Mouse (Mus musculus): ENCODE data around the gene Chodl. TPM values are rescaled to one million over a fixed set of nuclear protein-coding genes. Genes with fewer than 3 reads are reported as not detected.
A peak's percentile ranks its signal among the peaks of the same experiment; 100 is the strongest.

Chodl gene
- polyA plus RNA-seq (2015; fragmentation: Nextera tagmentation; extraction: Ambion mirVana): 1.6 and 1.8 TPM in 2 replicates

- no peak within 1 kb of the TSS for H3K27ac ChIP-seq (ENCODE audit: low read length)
- ATAC-seq (ENCODE audit: low read depth): peak; percentile 86
These were observed at the start of gene Chodl for GRCm38 (mm10) chr16:78930382-78931286. Gene Chodl, plus strand, starts transcription at chr16:78930948.

GRCm38 (mm10) chr16:78922644-78923043 lies 8.1 kb upstream of the Chodl start:
- no peak overlapping the region for H3K4me2 ChIP-seq (ENCODE audit: low read depth, low read length)
- no peak overlapping the region for H3K27ac ChIP-seq (ENCODE audit: low read length)
- ATAC-seq (ENCODE audit: low read depth): no peak
- H3K27me3 ChIP-seq (ENCODE audit: control insufficient read depth, insufficient read depth, low read depth, low read length): no peaks in the 10 kb centered on the region
- H3K36me3 ChIP-seq (ENCODE audit: control insufficient read depth, insufficient read depth, low read length): no peaks in the 10 kb centered on the region
- no peaks in the 10 kb centered on the region for H3K4me1 ChIP-seq (replicated peaks; ENCODE audit: control insufficient read depth, insufficient read depth, low read length)
- 63% methylated on average over 5 of the region's 5 CpGs for WGBS
- no peak overlapping the region for H3K9ac ChIP-seq (ENCODE audit: low read length)
- no peaks in the 10 kb centered on the region for H3K9me3 ChIP-seq (ENCODE audit: control insufficient read depth, low read length)
- H3K4me3 ChIP-seq (ENCODE audit: low read length): no peak overlapping the region

More at GRCm38 (mm10) chr16:78930382-78931286, at the start of gene Chodl:
- peak within 1 kb of the TSS; percentile 75 for H3K4me2 ChIP-seq (ENCODE audit: low read depth, low read length)
- H3K4me3 ChIP-seq (ENCODE audit: low read length): peak within 1 kb of the TSS; percentile 42
- no peaks in the 10 kb centered on the region for H3K36me3 ChIP-seq (ENCODE audit: control insufficient read depth, insufficient read depth, low read length)
- 0 out of 2 replicates have a peak, but pooled peaks cover 3% of the 10 kb centered on the region for H3K27me3 ChIP-seq (ENCODE audit: control insufficient read depth, insufficient read depth, low read depth, low read length)
- 8% methylated on average over 19 of the region's 19 CpGs for WGBS
- H3K9ac ChIP-seq (ENCODE audit: low read length): no peak within 1 kb of the TSS; the same call in 1 of the 2 replicates
- H3K9me3 ChIP-seq (ENCODE audit: control insufficient read depth, low read length): no peaks in the 10 kb centered on the region
- 0 out of 2 replicates have a peak, but pooled peaks cover 2% of the 10 kb centered on the region for H3K4me1 ChIP-seq (replicated peaks; ENCODE audit: control insufficient read depth, insufficient read depth, low read length)

GRCm38 (mm10) chr16:78931287-78932025 lies 708 bp downstream of the Chodl start:
- Histone ChIP-seq H3K9me3 (ENCODE audit: control insufficient read depth, low read length) (no peaks in the 10 kb centered on the region), H3K27me3 (ENCODE audit: control insufficient read depth, insufficient read depth, low read depth, low read length) (0 out of 2 replicates have a peak, but pooled peaks cover 3% of the 10 kb centered on the region), H3K4me2 (ENCODE audit: low read depth, low read length) (peak overlapping the region; percentile 75), H3K4me3 (ENCODE audit: low read length) (peak overlapping the region; percentile 42), H3K4me1 (replicated peaks; ENCODE audit: control insufficient read depth, insufficient read depth, low read length) (0 out of 2 replicates have a peak, but pooled peaks cover 2% of the 10 kb centered on the region), H3K36me3 (ENCODE audit: control insufficient read depth, insufficient read depth, low read length) (no peaks in the 10 kb centered on the region), H3K27ac (ENCODE audit: low read length) (no peak overlapping the region), H3K9ac (ENCODE audit: low read length) (no peak overlapping the region; the same call in 1 of the 2 replicates)
- WGBS: 11% methylated on average over 16 of the region's 16 CpGs
- ATAC-seq (ENCODE audit: low read depth): peak; percentile 28; the same call in 1 of the 2 replicates

- no peak overlapping the region for H3K27ac ChIP-seq (ENCODE audit: low read length)
- no peaks in the 10 kb centered on the region for H3K9me3 ChIP-seq (ENCODE audit: control insufficient read depth, low read length)
- no peak overlapping the region for H3K9ac ChIP-seq (ENCODE audit: low read length)
- H3K36me3 ChIP-seq (ENCODE audit: control insufficient read depth, insufficient read depth, low read length): no peaks in the 10 kb centered on the region
- 0 out of 2 replicates have a peak, but pooled peaks cover 3% of the 10 kb centered on the region for H3K27me3 ChIP-seq (ENCODE audit: control insufficient read depth, insufficient read depth, low read depth, low read length)
- no peak for ATAC-seq (ENCODE audit: low read depth)
- no peak overlapping the region for H3K4me3 ChIP-seq (ENCODE audit: low read length)
- 89% methylated on average over 2 of the region's 2 CpGs for WGBS
- 0 out of 2 replicates have a peak, but pooled peaks cover 2% of the 10 kb centered on the region for H3K4me1 ChIP-seq (replicated peaks; ENCODE audit: control insufficient read depth, insufficient read depth, low read length)
- H3K4me2 ChIP-seq (ENCODE audit: low read depth, low read length): no peak overlapping the region
These were observed 3.5 kb downstream of the Chodl start for GRCm38 (mm10) chr16:78934298-78934697.

- Histone ChIP-seq H3K27me3 (ENCODE audit: control insufficient read depth, insufficient read depth, low read depth, low read length) (no peaks in the 10 kb centered on the region), H3K4me3 (ENCODE audit: low read length) (no peak overlapping the region), H3K4me2 (ENCODE audit: low read depth, low read length) (no peak overlapping the region), H3K9me3 (ENCODE audit: control insufficient read depth, low read length) (no peaks in the 10 kb centered on the region), H3K27ac (ENCODE audit: low read length) (no peak overlapping the region), H3K36me3 (ENCODE audit: control insufficient read depth, insufficient read depth, low read length) (no peaks in the 10 kb centered on the region), H3K9ac (ENCODE audit: low read length) (no peak overlapping the region), H3K4me1 (replicated peaks; ENCODE audit: control insufficient read depth, insufficient read depth, low read length) (no peaks in the 10 kb centered on the region)
- 70% methylated on average over 8 of the region's 8 CpGs for WGBS
- ATAC-seq (ENCODE audit: low read depth): no peak
These were observed 7.0 kb downstream of the Chodl start for GRCm38 (mm10) chr16:78937755-78938154.

GRCm38 (mm10) chr16:78950359-78950758 lies 19.6 kb downstream of the Chodl start:
- Histone ChIP-seq H3K4me2 (ENCODE audit: low read depth, low read length) (no peak overlapping the region), H3K27ac (ENCODE audit: low read length) (no peak overlapping the region), H3K27me3 (ENCODE audit: control insufficient read depth, insufficient read depth, low read depth, low read length) (no peaks in the 10 kb centered on the region), H3K36me3 (ENCODE audit: control insufficient read depth, insufficient read depth, low read length) (no peaks in the 10 kb centered on the region), H3K9me3 (ENCODE audit: control insufficient read depth, low read length) (no peaks in the 10 kb centered on the region), H3K4me3 (ENCODE audit: low read length) (no peak overlapping the region), H3K9ac (ENCODE audit: low read length) (no peak overlapping the region), H3K4me1 (replicated peaks; ENCODE audit: control insufficient read depth, insufficient read depth, low read length) (no peaks in the 10 kb centered on the region)
- ATAC-seq (ENCODE audit: low read depth): no peak
- WGBS: 65% methylated on average over 4 of the region's 4 CpGs

GRCm38 (mm10) chr16:78957434-78957833 lies 26.7 kb downstream of the Chodl start:
- no peak for ATAC-seq (ENCODE audit: low read depth)

GRCm38 (mm10) chr16:78969091-78969731 lies 38.5 kb downstream of the Chodl start:
- Histone ChIP-seq H3K4me2 (ENCODE audit: low read depth, low read length) (peak overlapping the region; percentile 25; the same call in 1 of the 2 replicates), H3K9ac (ENCODE audit: low read length) (no peak overlapping the region), H3K27ac (ENCODE audit: low read length) (no peak overlapping the region), H3K36me3 (ENCODE audit: control insufficient read depth, insufficient read depth, low read length) (no peaks in the 10 kb centered on the region), H3K9me3 (ENCODE audit: control insufficient read depth, low read length) (no peaks in the 10 kb centered on the region), H3K27me3 (ENCODE audit: control insufficient read depth, insufficient read depth, low read depth, low read length) (no peaks in the 10 kb centered on the region), H3K4me3 (ENCODE audit: low read length) (no peak overlapping the region), H3K4me1 (replicated peaks; ENCODE audit: control insufficient read depth, insufficient read depth, low read length) (no peaks in the 10 kb centered on the region; the same call in 1 of the 2 replicates)
- ATAC-seq (ENCODE audit: low read depth): no peak
- WGBS: 23% methylated on average over 13 of the region's 13 CpGs

More at GRCm38 (mm10) chr16:78957434-78957833, 26.7 kb downstream of the Chodl start:
- Histone ChIP-seq H3K4me2 (ENCODE audit: low read depth, low read length) (no peak overlapping the region), H3K27me3 (ENCODE audit: control insufficient read depth, insufficient read depth, low read depth, low read length) (no peaks in the 10 kb centered on the region), H3K36me3 (ENCODE audit: control insufficient read depth, insufficient read depth, low read length) (no peaks in the 10 kb centered on the region), H3K4me1 (replicated peaks; ENCODE audit: control insufficient read depth, insufficient read depth, low read length) (no peaks in the 10 kb centered on the region), H3K9ac (ENCODE audit: low read length) (no peak overlapping the region), H3K9me3 (ENCODE audit: control insufficient read depth, low read length) (no peaks in the 10 kb centered on the region), H3K4me3 (ENCODE audit: low read length) (no peak overlapping the region), H3K27ac (ENCODE audit: low read length) (no peak overlapping the region)
- WGBS: 55% methylated on average over 2 of the region's 2 CpGs

Data from lung, embryonic 16.5 days (tissue).